Mouse (Mus musculus) limb, embryonic 14.5 days (tissue): ENCODE data around the gene Gsap. TPM values are rescaled to one million over a fixed set of nuclear protein-coding genes. Genes with fewer than 3 reads are reported as not detected.
"Not testable (repeated sequence)": the region's sequence is repeated elsewhere in the genome, so short reads cannot be mapped to it uniquely, and the experiment has no call there.

Source experiments
- ATAC-seq: fragments of 200-750 bp; cut with Nextera tagmentation; 2 replicates; pipeline ENCODE4 v1.8.0; 2017; ENCODE audit warnings: low read depth, moderate number of reproducible peaks, moderate TSS enrichment; ENCODE audit not compliant: low FRiP score
- DNase-seq: peaks from one replicate; pipeline ENCODE4 v3.0.0-alpha.2; 2015; ENCODE audit warnings: low spot score
- H3K27ac ChIP-seq: fragments of 300-500 bp; sonication (generic); replicated peaks from 2 replicates; pipeline ENCODE4 v1.5.1; 2014; ENCODE audit warnings: low read depth, mild to moderate bottlenecking, low read length, moderate library complexity, mixed read lengths
- H3K27me3 ChIP-seq: fragments of 300-500 bp; sonication (generic); 2 replicates; pipeline ENCODE4 v1.6.1; 2014; ENCODE audit warnings: low read length, mixed read lengths; ENCODE audit not compliant: control insufficient read depth, insufficient read depth
- H3K36me3 ChIP-seq: fragments of 300-500 bp; sonication (generic); 2 replicates; pipeline ENCODE4 v1.6.1; 2014; ENCODE audit warnings: mild to moderate bottlenecking, low read length, moderate library complexity, mixed read lengths; ENCODE audit not compliant: control insufficient read depth, insufficient read depth
- H3K4me1 ChIP-seq: fragments of 300-500 bp; sonication (generic); 2 replicates; pipeline ENCODE4 v1.6.1; 2014; ENCODE audit warnings: antibody characterized with exemption, low read length, mixed read lengths; ENCODE audit not compliant: control insufficient read depth, insufficient read depth
- H3K4me2 ChIP-seq: fragments of 300-500 bp; sonication (generic); replicated peaks from 2 replicates; pipeline ENCODE4 v1.6.1; 2014; ENCODE audit warnings: low read depth, mild to moderate bottlenecking, low read length, moderate library complexity; ENCODE audit not compliant: severe bottlenecking
- H3K4me3 ChIP-seq: fragments of 300-500 bp; sonication (generic); replicated peaks from 2 replicates; pipeline ENCODE4 v1.5.1; 2014; ENCODE audit warnings: low read length
- H3K9ac ChIP-seq: fragments of 300-500 bp; sonication (generic); 2 replicates; pipeline ENCODE4 v1.6.1; 2014; ENCODE audit warnings: mild to moderate bottlenecking, low read depth, low read length, moderate library complexity; ENCODE audit not compliant: severe bottlenecking
- H3K9me3 ChIP-seq: fragments of 300-500 bp; sonication (generic); 2 replicates; pipeline ENCODE4 v1.6.1; 2016; ENCODE audit warnings: low read length; ENCODE audit not compliant: control insufficient read depth
- POLR2A ChIP-seq: fragments of 200-500 bp; IDR thresholded peaks from 2 replicates; pipeline ENCODE4 v1.8.0; 2012; ENCODE audit warnings: inconsistent platforms, mild to moderate bottlenecking, moderate library complexity, borderline replicate concordance; ENCODE audit not compliant: insufficient read depth, insufficient read length; ENCODE audit errors: extremely low read depth
- WGBS: fragments of 180-500 bp; shearing (Covaris S2); extraction: QIAGEN DNeasy Blood & Tissue Kit; methylation state at CpG from one replicate; pipeline ENCODE4 v1.1.7; 2014; 5-methylcytosine and 5-hydroxymethylcytosine counted together
- polyA plus RNA-seq, 2 experiments: library from polyadenylated mRNA; depleted of rRNA in 1 of 2; stranded (reverse) in 1 of 2; unstranded in 1 of 2; fragments of >200 nt; fragmentation: Nextera tagmentation in 1 of 2; extraction: Ambion mirVana in 1 of 2; gene quantifications; 2 replicates each; pipeline versions ENCODE4 v1.2.1 to v1.2.3; 2012 to 2014

Gene Gsap
- polyA plus RNA-seq, 2 experiments: 2.8 to 2.9 TPM

GRCm38 (mm10) chr5:21328560-21328959, 142.5 kb downstream of the Gsap start:
- 70% methylated on average over 1 of the region's 1 CpGs for WGBS
- H3K4me1 ChIP-seq: no peaks in the 10 kb centered on the region
- no peak for TF ChIP-seq POLR2A
- ATAC-seq (no peak), DNase-seq (no peak)
- H3K27me3 ChIP-seq: no peaks in the 10 kb centered on the region
- H3K27ac ChIP-seq: no peak overlapping the region
- H3K9me3 ChIP-seq: no peaks in the 10 kb centered on the region
- H3K9ac ChIP-seq: no peak overlapping the region
- no peaks in the 10 kb centered on the region for H3K36me3 ChIP-seq
- no peak overlapping the region for H3K4me2 ChIP-seq
- H3K4me3 ChIP-seq: no peak overlapping the region

DNA sequence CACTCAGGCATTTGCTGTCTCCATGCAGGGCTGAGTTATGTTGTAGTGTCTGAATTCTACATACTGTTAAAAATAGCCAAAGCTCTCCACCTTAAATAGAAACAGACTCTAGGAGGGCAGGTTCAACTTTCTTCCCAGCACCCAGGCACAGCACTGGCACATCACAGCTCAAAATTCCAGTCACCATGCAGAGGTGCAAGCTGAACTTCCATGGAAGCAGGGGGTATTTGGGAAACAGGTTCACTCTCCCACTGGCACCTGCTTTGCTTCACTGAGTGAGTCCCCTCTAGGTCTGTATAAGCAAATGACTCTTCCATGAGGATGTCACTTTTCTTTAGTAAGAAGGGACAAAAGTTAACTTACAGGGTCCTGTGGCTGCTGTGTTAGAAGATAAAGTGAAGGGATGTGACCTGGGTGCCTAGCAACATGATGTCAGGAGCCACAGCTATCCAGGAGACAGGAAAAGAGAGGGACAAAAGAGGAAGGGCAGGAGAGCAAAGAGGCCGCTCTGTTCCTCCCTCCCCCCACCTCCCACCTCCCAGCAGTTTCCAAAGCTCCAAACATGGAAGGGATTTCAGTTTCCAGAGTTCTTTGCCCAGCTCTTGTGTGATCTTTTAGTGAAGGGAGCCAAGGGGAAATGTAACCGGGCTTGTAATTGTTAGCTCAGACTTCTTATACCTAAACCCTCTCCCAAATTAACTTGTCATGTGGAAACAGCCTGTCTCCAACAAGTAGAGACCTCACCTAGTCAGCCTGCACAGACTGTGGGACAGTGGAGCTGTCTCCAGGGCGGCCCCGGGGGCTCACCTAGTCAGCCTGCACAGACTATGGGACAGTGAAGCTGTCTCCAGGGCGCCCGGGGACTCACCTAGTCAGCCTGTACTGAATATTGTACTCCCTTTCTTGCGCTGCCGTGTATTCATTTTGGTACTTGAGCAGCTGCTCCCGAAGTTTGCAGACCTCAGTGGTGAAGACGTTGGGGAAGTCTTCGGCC, 143.9 kb downstream of the Gsap start:
- H3K4me3 ChIP-seq: no peak overlapping the region
- DNase-seq: no peak
- no peak for TF ChIP-seq POLR2A
- no peaks in the 10 kb centered on the region for H3K36me3 ChIP-seq
- H3K27me3 ChIP-seq: no peaks in the 10 kb centered on the region
- no peak overlapping the region for H3K4me2 ChIP-seq
- no peak overlapping the region for H3K27ac ChIP-seq
- ATAC-seq: no peak
- 55% methylated on average over 11 of the region's 11 CpGs for WGBS
- no peaks in the 10 kb centered on the region for H3K9me3 ChIP-seq
- no peak overlapping the region for H3K9ac ChIP-seq
- H3K4me1 ChIP-seq: no peaks in the 10 kb centered on the region

- Histone ChIP-seq H3K27me3 (no peaks in the 10 kb centered on the region), H3K4me3 (no peak overlapping the region), H3K4me1 (no peaks in the 10 kb centered on the region), H3K4me2 (no peak overlapping the region), H3K36me3 (no peaks in the 10 kb centered on the region), H3K9ac (no peak overlapping the region), H3K9me3 (no peaks in the 10 kb centered on the region), H3K27ac (no peak overlapping the region)
- no peak for TF ChIP-seq POLR2A
- 69% methylated on average over 5 of the region's 5 CpGs for WGBS
- DNase-seq (no peak), ATAC-seq (no peak)
These were observed 145.6 kb downstream of the Gsap start for GRCm38 (mm10) chr5:21331656-21332055.

GRCm38 (mm10) chr5:21332119-21332518, 146.1 kb downstream of the Gsap start:
- ATAC-seq (no peak), DNase-seq (no peak)
- Histone ChIP-seq H3K4me1 (no peaks in the 10 kb centered on the region), H3K4me2 (no peak overlapping the region), H3K36me3 (no peaks in the 10 kb centered on the region), H3K27ac (no peak overlapping the region), H3K4me3 (no peak overlapping the region), H3K9me3 (no peaks in the 10 kb centered on the region), H3K27me3 (no peaks in the 10 kb centered on the region), H3K9ac (no peak overlapping the region)
- TF ChIP-seq POLR2A: no peak
- WGBS: 78% methylated on average over 1 of the region's 1 CpGs

DNA sequence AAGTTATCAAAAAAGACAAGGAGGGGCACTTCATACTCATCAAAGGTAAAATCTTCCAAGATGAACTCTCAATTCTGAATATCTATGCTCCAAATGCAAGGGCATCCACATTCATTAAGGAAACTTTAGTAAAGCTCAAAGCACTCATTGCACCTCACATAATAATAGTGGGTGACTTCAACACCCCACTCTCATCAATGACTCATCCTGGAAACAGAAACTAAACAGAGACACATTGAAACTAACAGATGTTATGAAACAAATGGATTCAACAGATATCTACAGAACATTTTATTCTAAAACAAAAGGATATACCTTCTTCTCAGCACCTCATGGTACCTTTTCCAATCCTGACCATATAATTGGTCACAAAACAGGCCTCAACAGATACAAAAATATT, 156.2 kb downstream of the Gsap start:
- not testable (repeated sequence) for DNase-seq, H3K27ac ChIP-seq, H3K9ac ChIP-seq, ATAC-seq, H3K4me2 ChIP-seq, H3K4me3 ChIP-seq, H3K27me3 ChIP-seq, H3K36me3 ChIP-seq, H3K4me1 ChIP-seq, H3K9me3 ChIP-seq
